Mouse (Mus musculus): ENCODE data around the gene Wnt5b.

The Wnt5b gene

GRCm38 (mm10) chr6:119543803-119544517, at the start of gene Wnt5b:
TSS of gene Wnt5b (minus strand) at chr6:119544347.
- DNase-seq (ENCODE audit: low read depth) = no peak

- DNase-seq (ENCODE audit: low read depth) = no peak
These were observed 46.7 kb upstream of the Wnt5b start for GRCm38 (mm10) chr6:119590872-119591271.

- no peak for DNase-seq (ENCODE audit: low read depth)
These were observed 43.8 kb upstream of the Wnt5b start for GRCm38 (mm10) chr6:119587897-119588296.

GRCm38 (mm10) chr6:119587454-119587853, 43.3 kb upstream of the Wnt5b start:
- no peak for DNase-seq (ENCODE audit: low read depth)

- DNase-seq (ENCODE audit: low read depth) = no peak
These were observed 41.7 kb upstream of the Wnt5b start for GRCm38 (mm10) chr6:119585652-119586375.

GRCm38 (mm10) chr6:119584061-119584460, 39.9 kb upstream of the Wnt5b start:
- DNase-seq (ENCODE audit: low read depth) = no peak

GRCm38 (mm10) chr6:119583165-119583564, 39.0 kb upstream of the Wnt5b start:
- no peak for DNase-seq (ENCODE audit: low read depth)

GRCm38 (mm10) chr6:119576706-119577105, 32.6 kb upstream of the Wnt5b start:
- DNase-seq (ENCODE audit: low read depth) = no peak

- DNase-seq (ENCODE audit: low read depth) = no peak
These were observed 31.2 kb upstream of the Wnt5b start for GRCm38 (mm10) chr6:119575331-119575730.

- no peak for DNase-seq (ENCODE audit: low read depth)
These were observed 28.1 kb upstream of the Wnt5b start for GRCm38 (mm10) chr6:119572296-119572695.

GRCm38 (mm10) chr6:119570797-119571196, 26.6 kb upstream of the Wnt5b start:
- DNase-seq (ENCODE audit: low read depth) = no peak

GRCm38 (mm10) chr6:119568339-119568738, 24.2 kb upstream of the Wnt5b start:
- no peak for DNase-seq (ENCODE audit: low read depth)

GRCm38 (mm10) chr6:119565451-119566379, 21.6 kb upstream of the Wnt5b start:
- no peak for DNase-seq (ENCODE audit: low read depth)

GRCm38 (mm10) chr6:119562558-119562957, 18.4 kb upstream of the Wnt5b start:
- no peak for DNase-seq (ENCODE audit: low read depth)

- no peak for DNase-seq (ENCODE audit: low read depth)
These were observed 14.7 kb upstream of the Wnt5b start for GRCm38 (mm10) chr6:119558855-119559254.

GRCm38 (mm10) chr6:119554439-119554838, 10.3 kb upstream of the Wnt5b start:
- peak; percentile 21 for DNase-seq (ENCODE audit: low read depth)

GRCm38 (mm10) chr6:119544518-119544864, 344 bp upstream of the Wnt5b start:
- no peak for DNase-seq (ENCODE audit: low read depth)

- DNase-seq (ENCODE audit: low read depth) = no peak
These were observed 718 bp downstream of the Wnt5b start for GRCm38 (mm10) chr6:119543456-119543802.

- DNase-seq (ENCODE audit: low read depth) = no peak
These were observed 8.3 kb downstream of the Wnt5b start for GRCm38 (mm10) chr6:119535867-119536266.

GRCm38 (mm10) chr6:119533170-119533709, 10.9 kb downstream of the Wnt5b start:
- no peak for DNase-seq (ENCODE audit: low read depth)

- DNase-seq (ENCODE audit: low read depth) = peak; percentile 74
These were observed 14.5 kb downstream of the Wnt5b start for GRCm38 (mm10) chr6:119529659-119530058.

- no peak for DNase-seq (ENCODE audit: low read depth)
These were observed 17.6 kb downstream of the Wnt5b start for GRCm38 (mm10) chr6:119526498-119526897.
